Mouse (Mus musculus): ENCODE data around the gene Uvrag. TPM values are rescaled to one million over a fixed set of nuclear protein-coding genes. Genes with fewer than 3 reads are reported as not detected.
"Not testable (repeated sequence)": the region's sequence is repeated elsewhere in the genome, so short reads cannot be mapped to it uniquely, and the experiment has no call there.

Gene Uvrag
- total RNA-seq, 2 experiments from 2014 or later: 18.4 to 25.0 TPM

GRCm38 (mm10) chr7:98974590-98974989, 166.4 kb downstream of the Uvrag start:
- no peak for DNase-seq

- DNase-seq: no peak
Observed at GRCm38 (mm10) chr7:98970721-98971120, 170.2 kb downstream of the Uvrag start.

GRCm38 (mm10) chr7:98968741-98969395, 172.1 kb downstream of the Uvrag start:
- DNase-seq: no peak

- DNase-seq: no peak
Observed at GRCm38 (mm10) chr7:98968082-98968674, 172.8 kb downstream of the Uvrag start.

- DNase-seq: no peak
Observed at GRCm38 (mm10) chr7:98967672-98968071, 173.3 kb downstream of the Uvrag start.

GRCm38 (mm10) chr7:98963581-98963980, 177.4 kb downstream of the Uvrag start:
- DNase-seq: not testable (repeated sequence)

- DNase-seq: peak; percentile 72
Observed at GRCm38 (mm10) chr7:98962547-98963311, 178.2 kb downstream of the Uvrag start.

GRCm38 (mm10) chr7:98962074-98962473, 178.9 kb downstream of the Uvrag start:
- no peak for DNase-seq

GRCm38 (mm10) chr7:98960274-98960673, 180.7 kb downstream of the Uvrag start:
- DNase-seq: no peak

- DNase-seq: no peak
Observed at GRCm38 (mm10) chr7:98959246-98959645, 181.7 kb downstream of the Uvrag start.

GRCm38 (mm10) chr7:98958172-98958571, 182.8 kb downstream of the Uvrag start:
- no peak for DNase-seq

GRCm38 (mm10) chr7:98957111-98957741, 183.7 kb downstream of the Uvrag start:
- no peak for DNase-seq

- no peak for DNase-seq
Observed at GRCm38 (mm10) chr7:98956609-98957008, 184.3 kb downstream of the Uvrag start.

- DNase-seq: no peak
Observed at GRCm38 (mm10) chr7:98953649-98954048, 187.3 kb downstream of the Uvrag start.

- DNase-seq: no peak
Observed at GRCm38 (mm10) chr7:98944986-98945385, 196.0 kb downstream of the Uvrag start.

- DNase-seq: no peak
Observed at GRCm38 (mm10) chr7:98943687-98944086, 197.3 kb downstream of the Uvrag start.

GRCm38 (mm10) chr7:98942746-98943145, 198.2 kb downstream of the Uvrag start:
- no peak for DNase-seq

- no peak for DNase-seq
Observed at GRCm38 (mm10) chr7:98939194-98939593, 201.7 kb downstream of the Uvrag start.

GRCm38 (mm10) chr7:98938621-98939020, 202.3 kb downstream of the Uvrag start:
- DNase-seq: no peak

- no peak for DNase-seq
Observed at GRCm38 (mm10) chr7:98937079-98937813, 203.7 kb downstream of the Uvrag start.

GRCm38 (mm10) chr7:98935757-98936156, 205.2 kb downstream of the Uvrag start:
- DNase-seq: no peak

- no peak for DNase-seq
Observed at GRCm38 (mm10) chr7:98935193-98935592, 205.7 kb downstream of the Uvrag start.

Data from gastrocnemius, postnatal 10 days (tissue).